8 mouse cellular contexts compared by ENCODE assay signal in genomic region chr15:98933833-98934216, GRCm38 (mm10). TPM values are rescaled to one million over a fixed set of nuclear protein-coding genes. Genes with fewer than 3 reads are reported as not detected.
DNase-seq lines count a peak whose midpoint lies in the region; ATAC-seq lines count a peak whose summit lies in the region.

No protein-coding gene starts in this region.

- H3K9me3 ChIP-seq in hindbrain, embryonic 14.5 days (ENCODE audit: control insufficient read depth, low read length), result no peaks in the 10 kb centered on the region

- peak overlapping the region; percentile 90 for H3K4me2 ChIP-seq in hindbrain, embryonic 14.5 days (replicated peaks)

- WGBS in hindbrain, embryonic 14.5 days, result under 1% methylated on average over 35 of the region's 35 CpGs

- H3K4me3 ChIP-seq in hindbrain, embryonic 14.5 days (replicated peaks; ENCODE audit: low read length), result peak overlapping the region; percentile 70

- no peaks in the 10 kb centered on the region for H3K27me3 ChIP-seq in hindbrain, embryonic 14.5 days (ENCODE audit: control insufficient read depth, insufficient read depth, low read length)

- H3K9ac ChIP-seq in hindbrain, embryonic 14.5 days, result peak overlapping the region; percentile 84

- ATAC-seq in hindbrain, embryonic 14.5 days (ENCODE audit: low FRiP score), result peak; percentile 82

- peaks cover 20% of the 10 kb centered on the region for H3K4me1 ChIP-seq in hindbrain, embryonic 14.5 days (replicated peaks; ENCODE audit: control insufficient read depth, insufficient read depth, low read length)

- H3K36me3 ChIP-seq in hindbrain, embryonic 14.5 days (replicated peaks; ENCODE audit: control insufficient read depth, insufficient read depth), result peaks cover 14% of the 10 kb centered on the region

- peak; percentile 89 for DNase-seq in T-cell, adult 2 months (ENCODE audit: low spot score)
- peak; percentile 96 to 99 for DNase-seq in cerebellum, postnatal 25 days
- peak; percentile 89 to 95 for DNase-seq in frontal cortex, postnatal 25 days (ENCODE audit: low spot score in 2 of 2)
- DNase-seq in hindbrain, embryonic 14.5 days (ENCODE audit: low spot score), result peak; percentile 99
- peak; percentile 94 for DNase-seq in layer of hippocampus, postnatal 36 days
- peak; percentile 95 for DNase-seq in lung, postnatal 25 days (ENCODE audit: low spot score)
- peak; percentile 96 for DNase-seq in retina, adult 2 months (ENCODE audit: low read depth, low spot score)
- peak; percentile 95 for DNase-seq in thymus, postnatal 25 days

- peak overlapping the region; percentile 98 for H3K27ac ChIP-seq in hindbrain, embryonic 14.5 days

RNA-seq across cellular contexts. Expression of gene Tuba1b, which starts 0.5 kb away (rescaled TPM):
- polyA plus RNA-seq in hindbrain, embryonic 14.5 days (2014; fragmentation: Nextera tagmentation; extraction: Ambion mirVana), result 1,223 and 1,455 TPM in 2 replicates
- 100 to 1,000 TPM; 469 to 520 TPM for total RNA-seq in layer of hippocampus, postnatal 36 days (2021)

RNA-seq across cellular contexts. Expression of gene Lmbr1l, which starts 15.8 kb away (rescaled TPM):
- polyA plus RNA-seq in hindbrain, embryonic 14.5 days (2014; fragmentation: Nextera tagmentation; extraction: Ambion mirVana), result 6.4 and 8.1 TPM in 2 replicates
- 10 to 100 TPM; 16.4 to 22.6 TPM for total RNA-seq in layer of hippocampus, postnatal 36 days (2021)

RNA-seq across cellular contexts. Expression of gene Gm49450, which starts 19.5 kb away (rescaled TPM):
- not detected in 2 replicates for polyA plus RNA-seq in hindbrain, embryonic 14.5 days (2014; fragmentation: Nextera tagmentation; extraction: Ambion mirVana)
- not detected for total RNA-seq in layer of hippocampus, postnatal 36 days (2021)

RNA-seq across cellular contexts. Expression of gene Tuba1a, which starts 19.7 kb away (rescaled TPM):
- polyA plus RNA-seq in hindbrain, embryonic 14.5 days (2014; fragmentation: Nextera tagmentation; extraction: Ambion mirVana), result 14,408 and 15,410 TPM in 2 replicates
- 100 to 1,000 TPM; 868 to 949 TPM for total RNA-seq in layer of hippocampus, postnatal 36 days (2021)

RNA-seq across cellular contexts. Expression of gene Dhh, which starts 35.5 kb away (rescaled TPM):
- polyA plus RNA-seq in hindbrain, embryonic 14.5 days (2014; fragmentation: Nextera tagmentation; extraction: Ambion mirVana), result 1.1 and 1.4 TPM in 2 replicates
- total RNA-seq in layer of hippocampus, postnatal 36 days (2021), result under 1 TPM; 0.12 to 0.15 TPM

Comparison
In these comparisons a context has a peak if more than half of its experiments do, and no peak if none do; other contexts are left out.
1. Peak in every context shown above with its lines: DNase-seq, ATAC-seq, H3K4me3 ChIP-seq and H3K27ac ChIP-seq.